8 mouse cellular contexts compared by ENCODE assay signal in the genomic region with DNA sequence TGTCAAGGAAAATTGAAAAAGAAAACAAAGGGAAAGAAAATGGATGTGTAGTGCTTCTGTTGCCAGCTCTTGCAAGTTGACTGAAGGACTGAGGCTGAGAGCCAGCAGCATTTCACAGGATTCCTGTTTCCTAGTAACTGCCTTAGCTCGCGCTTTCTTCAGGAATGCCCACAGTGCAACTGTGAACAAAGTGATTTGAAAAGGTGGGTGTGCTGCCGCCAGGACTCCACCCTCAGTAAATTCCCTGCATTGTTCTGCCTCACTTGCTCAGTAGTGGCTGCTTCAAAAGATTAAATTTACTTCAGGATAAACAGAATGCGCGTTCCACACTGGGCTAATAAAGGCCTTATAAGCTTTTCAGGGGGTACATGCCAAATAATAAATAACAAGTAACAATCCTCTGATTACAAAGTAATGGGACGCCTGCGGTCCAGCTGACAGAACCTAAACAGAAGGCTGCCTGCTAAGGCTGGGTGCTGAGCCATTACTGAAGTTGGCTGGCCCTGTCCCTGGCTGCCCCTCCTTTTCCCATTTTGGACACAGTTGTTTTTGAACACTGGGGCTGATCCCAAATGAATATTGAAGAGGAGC.
DNase-seq lines count a peak whose midpoint lies in the region; ATAC-seq lines count a peak whose summit lies in the region.

No protein-coding gene starts in this region.

- H3K9ac ChIP-seq in heart, embryonic 12.5 days: no peak overlapping the region
- no peak overlapping the region for H3K9ac ChIP-seq in embryonic facial prominence, embryonic 11.5 days (replicated peaks; ENCODE audit: low read length)
- H3K9ac ChIP-seq in hindbrain, embryonic 12.5 days: no peak overlapping the region
- H3K9ac ChIP-seq in lung, embryonic 15.5 days: no peak overlapping the region

- no peak for DNase-seq in heart, adult 11 months
- DNase-seq in embryonic facial prominence, embryonic 11.5 days (ENCODE audit: low spot score): peak; percentile 26
- DNase-seq in right cerebral cortex, postnatal 36 days (ENCODE audit: low spot score in 2 of 2): peak; percentile 48 to 66
- no peak for DNase-seq in testis, postnatal 10 days (ENCODE audit: low spot score)
- no peak for DNase-seq in ovary, adult 18-20 months (ENCODE audit: low spot score)

- ATAC-seq in heart, embryonic 12.5 days (ENCODE audit: insufficient number of reproducible peaks, low FRiP score): 0 out of 2 replicates have a peak, but pooled peaks have one; percentile 39
- peak; percentile 73 for ATAC-seq in embryonic facial prominence, embryonic 11.5 days (replicated peaks; ENCODE audit: insufficient number of reproducible peaks, low FRiP score, low TSS enrichment, low read depth)
- ATAC-seq in hindbrain, embryonic 12.5 days (ENCODE audit: low FRiP score): peak; percentile 93
- peak; percentile 73 for ATAC-seq in lung, embryonic 15.5 days (ENCODE audit: borderline replicate concordance, extremely low read depth, low FRiP score, low TSS enrichment)

- H3K36me3 ChIP-seq in heart, embryonic 12.5 days: no peaks in the 10 kb centered on the region
- H3K36me3 ChIP-seq in embryonic facial prominence, embryonic 11.5 days (replicated peaks; ENCODE audit: control insufficient read depth, insufficient read depth, low read depth, low read length): no peaks in the 10 kb centered on the region
- no peaks in the 10 kb centered on the region for H3K36me3 ChIP-seq in hindbrain, embryonic 12.5 days
- peaks cover 2% of the 10 kb centered on the region; the same call in 1 of the 2 replicates for H3K36me3 ChIP-seq in lung, embryonic 15.5 days

- no peaks in the 10 kb centered on the region for H3K27me3 ChIP-seq in heart, embryonic 12.5 days (replicated peaks)
- no peaks in the 10 kb centered on the region for H3K27me3 ChIP-seq in embryonic facial prominence, embryonic 11.5 days (ENCODE audit: control insufficient read depth, insufficient read depth, low read length)
- no peaks in the 10 kb centered on the region for H3K27me3 ChIP-seq in hindbrain, embryonic 12.5 days
- no peaks in the 10 kb centered on the region for H3K27me3 ChIP-seq in lung, embryonic 15.5 days

- H3K4me3 ChIP-seq in heart, embryonic 12.5 days: no peak overlapping the region
- no peak overlapping the region for H3K4me3 ChIP-seq in embryonic facial prominence, embryonic 11.5 days (ENCODE audit: low read depth, low read length)
- H3K4me3 ChIP-seq in hindbrain, embryonic 12.5 days: no peak overlapping the region
- H3K4me3 ChIP-seq in lung, embryonic 15.5 days: peak overlapping the region; percentile 2; the same call in 1 of the 2 replicates

- WGBS in heart, embryonic 12.5 days: 44% methylated on average over 7 of the region's 7 CpGs
- 31% methylated on average over 7 of the region's 7 CpGs for WGBS in embryonic facial prominence, embryonic 11.5 days
- WGBS in hindbrain, embryonic 12.5 days: 15% methylated on average over 7 of the region's 7 CpGs
- WGBS in lung, embryonic 15.5 days: 28% methylated on average over 7 of the region's 7 CpGs

- H3K4me1 ChIP-seq in heart, embryonic 12.5 days (replicated peaks): peaks cover 12% of the 10 kb centered on the region
- H3K4me1 ChIP-seq in embryonic facial prominence, embryonic 11.5 days (ENCODE audit: control insufficient read depth, insufficient read depth, low read length): no peaks in the 10 kb centered on the region
- H3K4me1 ChIP-seq in hindbrain, embryonic 12.5 days: peaks cover 12% of the 10 kb centered on the region
- peaks cover 11% of the 10 kb centered on the region; the same call in 1 of the 2 replicates for H3K4me1 ChIP-seq in lung, embryonic 15.5 days

- no peaks in the 10 kb centered on the region for H3K9me3 ChIP-seq in heart, embryonic 12.5 days (replicated peaks)
- H3K9me3 ChIP-seq in embryonic facial prominence, embryonic 11.5 days (replicated peaks; ENCODE audit: control insufficient read depth, low read length): no peaks in the 10 kb centered on the region
- H3K9me3 ChIP-seq in hindbrain, embryonic 12.5 days (replicated peaks): no peaks in the 10 kb centered on the region
- no peaks in the 10 kb centered on the region for H3K9me3 ChIP-seq in lung, embryonic 15.5 days

- peak overlapping the region; percentile 55; the same call in 1 of the 2 replicates for H3K4me2 ChIP-seq in heart, embryonic 12.5 days
- H3K4me2 ChIP-seq in embryonic facial prominence, embryonic 11.5 days (ENCODE audit: low read depth, low read length): no peak overlapping the region
- peak overlapping the region; percentile 44 for H3K4me2 ChIP-seq in hindbrain, embryonic 12.5 days (replicated peaks)
- peak overlapping the region; percentile 36 for H3K4me2 ChIP-seq in lung, embryonic 15.5 days

- H3K27ac ChIP-seq in heart, embryonic 12.5 days (ENCODE audit: poor library complexity, severe bottlenecking): peak overlapping the region; percentile 83
- H3K27ac ChIP-seq in embryonic facial prominence, embryonic 11.5 days (replicated peaks; ENCODE audit: low read depth, low read length): no peak overlapping the region
- H3K27ac ChIP-seq in hindbrain, embryonic 12.5 days: peak overlapping the region; percentile 52; the same call in 1 of the 2 replicates
- peak overlapping the region; percentile 58 for H3K27ac ChIP-seq in lung, embryonic 15.5 days

Comparison
In these comparisons a context has a peak if more than half of its experiments do, and no peak if none do; other contexts are left out.
1. ATAC-seq: peak in every context shown above with its lines; median percentile 93 in hindbrain, embryonic 12.5 days; 73 in embryonic facial prominence, embryonic 11.5 days; 73 in lung, embryonic 15.5 days; 39 in heart, embryonic 12.5 days.
2. DNase-seq: peak in embryonic facial prominence, embryonic 11.5 days (single experiment) and right cerebral cortex, postnatal 36 days (2 of 2); none in heart, adult 11 months (single experiment), testis, postnatal 10 days (single experiment) and ovary, adult 18-20 months (single experiment).